Mouse (Mus musculus): ENCODE measurements around the gene Tubb4b.

DNA sequence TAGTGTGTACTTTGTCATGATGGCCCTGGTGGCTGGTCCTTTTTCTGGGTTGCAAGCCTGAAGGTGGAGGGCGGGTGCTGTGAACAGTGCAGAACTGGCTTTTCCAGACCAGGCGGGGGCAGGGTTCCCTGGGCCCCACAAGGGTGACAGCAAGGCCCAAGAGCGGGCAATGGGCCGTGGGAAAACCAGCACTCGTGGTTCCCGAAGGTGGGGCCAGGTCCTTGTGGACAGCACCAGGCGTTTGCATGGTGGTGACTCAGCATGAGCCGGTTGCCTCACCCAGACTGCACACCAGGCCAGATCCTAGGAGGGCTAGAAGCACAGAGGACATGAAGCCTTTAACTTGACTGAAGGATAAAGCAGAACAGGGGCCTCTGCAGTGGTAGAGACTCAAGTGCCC lies 51.9 kb downstream of the Tubb4b start:
- TF ChIP-seq POLR2A (IDR thresholded peaks at IDR 0.05; ENCODE audit: extremely low read depth, insufficient read depth, low read length) (no peak), CTCF (IDR thresholded peaks at IDR 0.05; ENCODE audit: extremely low read depth, insufficient read depth, low read length) (no peak)
